Mouse (Mus musculus): ENCODE data around the gene 1700029F12Rik. TPM values are rescaled to one million over a fixed set of nuclear protein-coding genes. Genes with fewer than 3 reads are reported as not detected.

1700029F12Rik gene
- total RNA-seq, 1 experiment from 2014 or later, result not detected

- no peak for DNase-seq
These were observed 12.3 kb downstream of the 1700029F12Rik start for GRCm38 (mm10) chr13:97021906-97022305.

GRCm38 (mm10) chr13:97020122-97020521, 14.0 kb downstream of the 1700029F12Rik start:
- no peak for DNase-seq

DNA sequence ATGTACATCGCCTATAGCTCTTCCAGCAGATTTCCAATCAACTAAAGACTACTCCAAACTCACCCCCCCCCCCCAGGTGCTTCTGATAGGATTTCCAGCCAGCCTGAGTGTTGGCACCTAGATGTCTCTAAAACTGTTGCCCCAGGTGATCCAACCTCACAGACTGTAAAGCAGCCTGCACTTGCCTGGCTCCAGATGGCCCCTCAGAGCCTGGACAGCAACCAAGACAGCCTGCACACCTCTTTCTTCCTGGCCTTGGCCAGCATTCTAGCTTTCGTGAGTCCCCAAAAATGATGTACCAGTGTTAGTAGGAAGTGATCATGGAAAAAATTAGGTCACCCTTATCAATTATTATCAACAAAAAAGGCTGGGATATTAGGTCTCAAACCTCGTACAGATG, 16.5 kb downstream of the 1700029F12Rik start:
- DNase-seq, result no peak

DNA sequence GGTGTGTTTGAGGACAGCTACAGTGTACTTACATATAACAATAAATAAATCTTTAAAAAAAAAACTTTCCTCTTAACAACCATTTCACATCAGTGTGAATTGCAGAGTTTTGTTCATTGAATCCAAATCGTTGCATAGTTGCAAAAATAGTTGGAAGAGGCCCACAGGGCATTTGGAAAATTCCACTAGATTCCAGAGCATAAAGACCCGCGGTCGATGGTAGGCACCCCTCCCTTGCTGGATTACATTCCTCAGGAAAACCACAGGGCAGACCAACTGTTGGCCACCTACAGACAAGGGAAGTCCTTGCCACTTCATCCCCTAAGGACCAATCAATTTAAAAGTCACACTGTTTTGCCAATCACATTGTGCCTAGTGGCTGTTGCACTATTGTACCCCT, 19.8 kb downstream of the 1700029F12Rik start:
- no peak for DNase-seq

DNA sequence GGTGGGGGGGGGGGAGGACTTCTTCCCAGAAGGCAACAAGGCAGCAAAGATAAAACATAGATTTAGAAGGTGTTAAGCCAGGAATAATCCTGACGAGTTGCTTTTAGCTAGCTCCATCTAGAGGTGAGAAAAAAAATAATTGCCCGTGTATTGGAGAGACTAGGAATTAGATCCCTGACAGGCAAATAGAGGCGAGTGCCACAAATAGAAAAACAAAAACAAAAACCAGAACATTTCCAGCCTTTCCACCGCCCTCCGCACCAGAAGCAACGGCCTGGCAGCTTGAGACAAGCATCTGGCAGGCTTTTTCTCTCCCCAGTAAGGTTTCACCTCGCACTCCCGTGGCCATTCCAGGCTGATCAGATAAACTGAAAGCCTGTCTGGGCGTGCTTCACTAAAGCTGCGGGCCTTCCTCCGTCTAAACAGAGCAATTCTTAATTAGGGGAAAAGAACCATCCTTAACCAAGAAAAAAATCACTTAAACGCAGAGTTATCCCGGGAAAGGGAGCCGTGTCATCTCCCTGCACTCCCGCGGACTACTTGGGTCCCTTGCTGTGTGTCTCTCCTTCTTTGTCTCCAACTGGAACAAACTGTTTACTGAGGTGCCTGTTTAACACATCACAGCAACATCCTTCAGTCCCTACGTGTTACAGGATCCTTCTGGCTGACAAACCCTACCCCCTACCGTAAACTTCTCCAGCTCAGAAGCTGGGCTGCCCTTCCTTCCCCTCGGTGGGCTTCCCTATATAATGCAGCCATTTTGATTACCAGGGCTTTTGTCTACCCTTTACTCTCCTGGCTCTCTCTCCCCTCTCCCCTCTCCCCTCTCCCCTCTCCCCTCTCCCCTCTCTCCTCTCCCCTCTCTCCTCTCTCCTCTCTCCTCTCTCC, 25.7 kb downstream of the 1700029F12Rik start:
- no peak for DNase-seq

DNA sequence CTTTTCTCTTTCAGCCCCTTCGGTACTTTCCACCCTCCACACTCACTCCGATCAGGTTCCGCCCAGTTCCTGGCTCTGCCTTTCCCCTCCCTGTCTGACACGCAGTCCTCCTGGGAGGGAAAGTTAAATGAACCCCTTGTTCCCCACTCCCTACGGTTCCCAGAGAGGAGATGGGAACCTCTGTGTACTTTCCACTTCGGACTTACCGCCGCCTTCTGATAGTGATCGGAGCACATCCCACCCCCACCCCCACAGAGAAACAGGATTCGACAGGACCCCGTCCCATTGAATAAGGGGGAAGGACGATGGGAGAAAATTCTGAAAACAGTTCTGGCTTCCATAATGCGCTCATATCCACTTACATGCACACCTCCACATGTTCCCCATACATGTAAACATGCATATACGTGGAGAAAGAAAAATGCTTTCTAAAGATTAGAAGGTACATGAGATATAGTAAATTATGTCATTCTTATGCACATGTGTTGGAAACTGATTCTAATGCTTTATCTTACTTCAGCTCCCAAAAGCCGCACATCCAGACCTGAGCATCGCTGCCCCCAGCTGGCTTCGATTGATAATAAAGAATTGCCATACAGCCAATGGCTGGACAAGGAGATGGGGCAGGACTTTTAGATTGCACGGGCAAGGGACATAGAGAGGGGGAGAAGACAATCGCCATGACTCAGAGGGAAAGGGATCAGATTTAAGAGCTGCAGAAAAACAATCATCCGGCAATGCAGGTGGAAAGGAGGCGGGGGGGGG, 26.5 kb downstream of the 1700029F12Rik start:
- no peak for DNase-seq

DNA sequence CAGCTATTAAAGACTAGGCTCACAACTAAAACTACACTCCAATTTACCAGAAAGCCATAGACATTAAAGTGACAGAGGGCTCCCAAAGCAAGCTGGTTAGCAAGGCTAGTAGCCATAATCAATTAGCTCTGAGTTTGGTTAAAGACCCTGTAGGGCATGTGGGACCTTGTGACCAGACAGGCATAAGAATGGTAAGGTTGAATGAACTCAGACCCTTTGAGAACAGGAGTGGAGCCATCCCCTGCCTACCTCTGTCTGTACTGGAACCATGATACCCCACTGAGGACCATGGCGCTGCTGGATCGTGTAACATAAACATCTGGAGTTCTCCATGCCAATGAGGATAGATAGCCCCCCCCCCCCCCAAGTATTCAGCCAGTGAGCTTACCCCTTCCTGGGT, 27.4 kb downstream of the 1700029F12Rik start:
- DNase-seq, result no peak

- DNase-seq, result no peak
These were observed 37.1 kb downstream of the 1700029F12Rik start for GRCm38 (mm10) chr13:96997080-96997479.

- DNase-seq, result no peak
These were observed 38.9 kb downstream of the 1700029F12Rik start for GRCm38 (mm10) chr13:96995243-96995642.

DNA sequence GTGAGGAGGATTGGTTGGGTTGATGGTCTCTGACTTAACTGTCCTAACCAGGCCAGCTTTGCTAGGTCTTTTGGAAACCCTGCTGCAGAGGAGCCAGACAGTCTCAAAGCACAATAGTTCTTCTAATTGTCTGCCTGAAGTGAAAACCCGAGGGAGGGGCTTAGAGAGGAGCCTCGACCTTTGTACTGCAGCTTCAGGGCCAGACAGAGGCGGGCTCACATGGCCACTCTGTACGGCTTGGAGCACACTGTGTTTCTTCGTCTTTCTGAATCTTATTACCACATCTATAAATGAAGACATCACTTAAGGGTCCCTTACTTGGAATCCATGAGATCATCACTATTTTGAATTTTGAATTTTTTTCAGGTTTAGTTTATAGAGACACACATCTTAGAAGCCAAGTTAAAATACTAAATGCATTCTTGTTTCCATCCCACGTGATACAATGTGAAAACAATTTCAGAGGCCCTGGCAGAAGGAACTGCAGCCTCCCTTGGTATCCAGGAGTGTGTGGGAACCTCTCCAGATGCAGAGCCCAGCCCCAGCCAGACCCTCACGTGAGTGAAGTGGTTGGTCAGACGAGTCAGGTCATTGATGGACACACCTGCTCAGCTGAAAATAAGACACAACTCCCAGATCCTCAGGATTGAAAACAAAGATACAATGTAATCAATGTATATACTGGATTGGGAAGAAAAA, 40.7 kb downstream of the 1700029F12Rik start:
- DNase-seq, result no peak

- DNase-seq, result no peak
These were observed 43.4 kb downstream of the 1700029F12Rik start for GRCm38 (mm10) chr13:96990561-96991265.

- DNase-seq, result no peak
These were observed 44.1 kb downstream of the 1700029F12Rik start for GRCm38 (mm10) chr13:96990045-96990444.

- DNase-seq, result no peak
These were observed 45.0 kb downstream of the 1700029F12Rik start for GRCm38 (mm10) chr13:96989129-96989528.

DNA sequence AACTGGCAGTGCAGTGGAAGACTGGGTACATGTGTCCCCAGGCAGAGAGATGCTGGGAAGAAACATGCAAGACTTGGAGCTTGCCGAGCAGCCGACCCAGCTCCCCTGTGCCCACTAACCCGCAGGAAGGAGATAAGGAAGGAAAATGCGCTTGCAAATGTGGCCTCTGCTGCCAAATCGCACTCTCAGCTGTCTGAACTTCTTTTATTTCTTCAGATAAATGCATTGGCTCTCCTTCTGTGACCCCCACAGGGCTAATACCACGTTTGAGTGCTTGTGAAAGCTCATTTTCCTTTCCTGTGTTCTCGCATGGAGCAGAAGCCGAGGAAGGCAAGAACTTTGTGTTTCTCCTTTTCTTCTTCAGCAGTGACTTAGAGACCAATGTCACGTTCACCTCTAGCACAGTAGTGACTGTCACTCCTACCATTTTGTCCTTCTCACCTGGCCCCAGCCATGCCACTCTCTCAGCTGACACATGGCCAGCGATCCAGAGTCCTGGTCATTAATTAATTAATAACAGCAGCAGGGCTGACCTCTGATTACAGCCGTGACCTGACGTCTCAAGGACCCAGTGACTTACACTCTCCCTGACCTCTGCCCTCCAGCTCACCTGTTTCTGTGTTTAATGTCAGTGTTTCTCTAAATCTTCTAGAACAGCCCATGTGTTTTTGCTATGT, 48.4 kb downstream of the 1700029F12Rik start:
- DNase-seq, result no peak

DNA sequence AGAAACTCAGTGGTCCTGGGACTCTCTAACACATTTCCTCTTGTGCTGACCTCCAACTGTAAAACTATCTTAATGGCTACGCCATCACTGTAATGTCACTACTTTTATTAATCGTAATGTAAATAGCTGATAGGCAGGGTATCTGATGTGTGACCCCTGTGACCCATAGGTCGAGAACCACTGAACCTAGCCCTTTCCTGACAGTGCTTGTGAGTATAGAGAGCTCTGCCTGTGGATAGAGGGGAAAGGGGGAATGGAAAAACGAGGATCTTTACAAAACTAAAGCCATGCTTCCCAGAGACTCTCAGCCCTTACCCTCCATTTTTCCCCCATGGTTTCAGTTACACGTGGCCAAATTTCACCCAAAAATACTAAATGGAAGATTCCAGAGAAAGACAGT, 49.5 kb downstream of the 1700029F12Rik start:
- no peak for DNase-seq

GRCm38 (mm10) chr13:96983251-96984126, 50.7 kb downstream of the 1700029F12Rik start:
- DNase-seq, result no peak

GRCm38 (mm10) chr13:96980561-96980960, 53.6 kb downstream of the 1700029F12Rik start:
- DNase-seq, result no peak

DNA sequence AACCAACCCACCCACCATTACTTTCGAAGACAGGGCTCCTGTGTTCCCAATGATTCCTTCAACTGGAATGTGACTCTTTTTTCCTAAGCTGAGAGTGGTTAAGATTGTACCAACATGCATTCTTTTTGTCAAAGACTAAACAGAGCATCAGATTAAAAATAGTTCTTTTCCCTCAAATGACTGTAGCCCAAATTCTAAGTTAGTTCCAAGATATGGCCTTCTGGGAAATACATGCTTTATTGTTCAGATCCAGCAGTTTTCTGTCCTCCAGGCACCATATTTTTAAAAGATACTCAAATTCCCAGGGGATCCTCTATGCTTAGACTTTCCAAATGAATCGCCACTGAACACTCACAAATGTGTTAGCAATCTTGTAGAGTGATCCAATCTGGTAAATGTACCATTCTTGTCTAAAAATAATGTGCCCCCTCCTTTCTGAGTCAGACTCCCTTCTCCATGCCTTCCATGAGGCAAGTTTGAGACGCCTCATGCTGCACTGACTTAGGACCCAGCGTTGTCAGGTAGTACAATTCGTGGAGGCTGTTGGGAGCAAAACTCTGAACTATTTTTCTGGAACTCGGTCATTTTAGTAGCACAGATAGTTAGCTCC, 57.1 kb downstream of the 1700029F12Rik start:
- DNase-seq, result no peak

DNA sequence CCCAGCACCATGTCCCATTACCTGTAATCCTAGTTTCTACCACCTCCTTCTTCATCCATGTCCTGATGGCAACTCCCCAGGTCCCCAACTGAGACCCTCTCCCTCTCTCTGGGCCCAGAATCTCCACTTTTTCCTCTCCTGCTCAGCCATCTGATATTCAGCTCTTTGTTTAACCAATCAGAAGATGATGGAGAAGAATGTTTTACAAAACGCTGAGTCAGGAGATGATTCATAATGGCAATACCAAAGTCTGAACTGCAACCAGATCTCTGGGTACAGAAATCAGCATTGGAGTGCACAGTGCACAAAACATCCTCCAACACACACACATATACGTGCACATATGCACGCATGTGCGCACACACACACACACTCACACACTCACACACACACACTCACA, 60.8 kb downstream of the 1700029F12Rik start:
- no peak for DNase-seq

Data from adrenal gland, postnatal 25 days (tissue).